Mouse (Mus musculus) CD4-positive, CD25-positive, alpha-beta regulatory T cell, adult 9 weeks (primary cell): ENCODE measurements around the gene Lpcat4. TPM values are rescaled to one million over a fixed set of nuclear protein-coding genes. Genes with fewer than 3 reads are reported as not detected.

Experiments
- polyA plus RNA-seq: library from polyadenylated mRNA; unstranded; fragments of 100-300 nt; shearing (Covaris generic); gene quantifications from one replicate; pipeline ENCODE4 v1.2.1, GENCODE M21; 2017

Gene Lpcat4
- 45.2 TPM for polyA plus RNA-seq

DNA sequence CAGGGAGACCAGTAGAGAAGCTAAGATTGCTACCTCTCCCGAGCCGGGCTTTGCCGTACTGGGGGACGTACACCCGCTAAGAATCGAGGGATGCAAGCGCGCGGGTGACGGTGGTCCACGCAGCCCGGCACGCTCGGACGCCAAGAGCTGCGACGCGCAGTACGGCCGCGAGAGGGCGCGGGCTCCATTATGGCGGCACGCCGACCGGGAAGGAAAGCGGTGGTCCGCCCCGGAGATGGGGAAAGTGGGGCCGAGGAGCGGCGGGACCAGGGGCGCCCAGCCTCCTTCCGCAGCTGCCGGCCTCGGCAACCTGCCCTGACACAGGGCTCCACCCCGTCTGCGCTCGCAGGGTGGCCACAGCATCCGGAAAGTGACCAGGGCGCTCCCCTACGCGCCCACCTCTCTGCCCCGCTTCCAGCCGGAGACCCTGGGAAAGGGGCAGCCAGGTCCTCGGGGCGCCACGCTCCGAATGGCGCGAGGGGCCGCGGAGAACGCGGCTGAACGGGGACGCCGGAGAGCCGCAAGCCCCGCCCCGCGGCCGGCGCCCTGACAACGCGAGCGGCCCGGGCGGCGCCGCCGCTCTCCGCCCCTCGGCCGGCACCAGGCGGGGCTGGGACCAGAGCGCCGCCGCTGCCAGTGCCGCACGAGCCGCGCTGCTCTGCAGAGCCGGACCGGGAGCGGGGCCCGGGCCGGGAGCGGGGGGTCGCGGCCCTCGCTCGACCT lies at the start of gene Lpcat4:
Gene Lpcat4, plus strand, starts transcription at position 257 of the 723 bp plus-strand sequence.

DNA sequence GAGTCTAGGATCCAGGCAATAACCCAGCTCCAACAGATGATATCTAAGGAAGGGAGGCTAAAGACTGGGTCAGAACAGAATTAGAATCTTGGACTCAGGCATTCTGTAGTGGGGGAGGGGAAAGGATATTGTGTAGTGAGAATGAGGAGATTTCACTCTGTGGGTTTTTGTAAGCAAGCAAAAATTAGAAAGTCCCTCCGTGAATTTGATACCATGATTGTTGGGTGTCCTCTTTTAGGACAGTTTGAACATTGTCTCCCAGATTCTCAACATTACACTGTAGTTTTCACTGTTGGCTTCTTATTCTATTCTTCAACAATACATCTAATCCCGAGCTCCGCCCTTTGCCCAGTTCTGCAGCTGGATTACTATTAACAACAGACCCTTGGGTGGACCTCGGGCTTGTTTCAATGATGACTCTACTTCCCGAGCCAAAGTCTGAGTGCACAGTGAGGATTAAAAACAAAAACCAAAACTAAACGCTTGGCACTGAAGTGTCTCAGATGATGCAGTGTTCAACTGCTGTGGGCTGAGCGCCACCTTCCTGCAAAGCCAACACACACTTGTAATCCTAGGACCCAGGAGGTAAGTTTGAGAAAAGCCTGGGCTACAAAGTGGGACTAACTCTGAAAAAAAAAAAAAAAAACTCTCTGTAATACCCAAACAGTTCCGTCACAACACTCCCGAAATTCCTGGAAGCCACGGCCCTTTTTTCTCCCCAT lies 20.1 kb downstream of the Lpcat4 start, which contains the start of gene Nutm1:
Gene Nutm1, minus strand, starts transcription at position 51 of the 722 bp plus-strand sequence.

DNA sequence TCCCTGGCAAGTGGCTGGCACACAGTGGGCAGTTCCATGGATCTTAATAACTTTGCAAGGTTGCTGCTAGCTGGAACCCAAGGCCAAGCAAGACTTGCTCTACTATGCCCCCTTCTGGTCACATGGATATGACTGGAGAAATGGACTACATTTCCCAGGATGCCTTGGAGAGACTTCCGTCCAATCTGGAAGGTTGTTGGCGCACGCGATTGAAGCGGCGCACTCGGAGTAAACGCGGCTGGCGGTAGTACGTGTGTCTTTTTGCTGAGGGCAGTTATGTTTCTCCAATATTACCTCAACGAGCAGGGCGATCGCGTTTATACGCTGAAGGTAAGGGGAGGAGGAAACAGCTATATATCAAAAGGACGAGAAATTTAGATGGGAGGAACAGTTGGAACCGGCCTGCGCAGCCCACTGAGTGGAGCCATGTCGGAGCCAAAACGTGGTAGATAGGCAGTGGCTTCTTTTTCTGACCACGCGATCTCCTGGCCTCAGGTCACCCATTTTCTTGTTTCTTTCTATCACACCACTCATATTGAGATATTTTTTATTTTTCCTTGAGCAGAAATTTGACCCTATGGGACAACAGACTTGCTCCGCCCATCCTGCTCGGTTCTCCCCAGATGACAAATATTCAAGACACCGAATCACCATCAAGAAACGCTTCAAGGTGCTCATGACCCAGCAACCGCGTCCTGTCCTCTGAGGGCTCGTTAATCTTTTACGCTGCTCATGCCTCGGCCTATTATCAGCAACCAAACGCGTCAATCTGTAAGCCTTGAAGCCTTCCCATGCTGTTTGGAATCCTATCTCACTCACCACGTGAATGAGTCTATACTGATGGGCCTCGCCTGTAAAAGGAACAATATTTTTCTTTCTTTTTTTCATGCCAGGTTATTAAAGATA lies 22.7 kb downstream of the Lpcat4 start, which contains the start of gene Nop10:
Gene Nop10, plus strand, starts transcription at position 179 of the 906 bp plus-strand sequence.

DNA sequence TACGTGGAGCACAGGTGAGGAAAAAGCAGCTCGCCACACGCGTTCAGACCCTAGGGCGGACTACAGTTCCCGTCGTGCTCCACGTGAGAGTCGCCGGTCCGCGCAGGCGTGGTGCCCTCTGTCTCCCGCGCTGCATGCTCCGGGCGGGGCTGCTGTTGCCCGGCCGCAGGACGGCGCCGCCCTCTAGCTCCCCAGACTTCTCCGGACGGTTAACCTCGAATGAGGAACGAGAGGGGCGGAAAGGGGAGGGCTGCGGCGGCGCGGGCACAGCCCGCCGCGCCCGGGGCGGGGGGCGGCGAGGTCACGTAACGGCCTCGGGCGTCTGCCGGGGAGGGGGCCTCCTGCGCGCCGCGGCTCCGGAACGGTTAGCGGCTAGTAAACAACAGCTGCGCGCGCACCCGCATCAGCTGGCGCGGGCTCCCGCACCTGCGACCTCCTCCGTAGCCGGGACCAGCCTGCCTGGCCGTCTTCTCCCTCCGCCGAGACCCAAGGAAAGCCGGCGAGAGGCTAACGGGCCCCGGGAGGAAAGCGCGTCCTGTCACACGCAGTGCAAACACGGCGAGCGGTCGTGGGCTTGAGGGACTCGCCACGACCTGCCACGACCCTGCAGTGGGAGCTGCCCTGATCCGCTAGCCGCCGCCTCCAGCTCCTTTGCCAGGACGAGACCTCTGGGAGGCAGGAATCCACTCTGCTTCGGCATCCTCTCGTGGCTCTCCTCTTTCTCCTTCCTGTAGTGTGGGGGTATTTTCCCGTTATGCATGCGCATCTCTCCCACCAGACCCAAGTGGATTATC lies 26.4 kb downstream of the Lpcat4 start, which contains the start of gene Slc12a6:
Gene Slc12a6, plus strand, starts transcription at position 378 of the 794 bp plus-strand sequence.

DNA sequence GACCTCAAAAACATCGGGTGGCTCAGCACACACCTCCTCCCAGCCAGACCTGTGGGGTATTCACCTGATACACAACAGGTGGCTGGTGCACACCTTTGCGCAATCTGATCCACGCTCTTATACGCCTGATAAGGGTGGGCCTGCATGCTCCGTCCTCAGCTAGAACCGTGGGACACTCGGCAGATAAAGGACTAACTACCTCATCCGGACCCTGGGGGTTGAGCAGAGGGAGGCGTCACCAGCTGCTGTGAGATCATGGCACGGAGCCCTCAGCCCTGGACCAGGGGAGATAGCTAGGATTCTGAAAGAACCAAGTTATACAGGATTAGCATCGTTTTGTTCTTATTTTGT lies 26.9 kb downstream of the Lpcat4 start, which contains the start of gene Gm21985:
Gene Gm21985, plus strand, starts transcription at position 73 of the 351 bp plus-strand sequence.

Other genes with a start within 250 kb of the Lpcat4 start
- not detected for gene Olfr1309, start 249.2 kb upstream of the Lpcat4 start, polyA plus RNA-seq
- gene Olfr1310, start 226.8 kb upstream of the Lpcat4 start, polyA plus RNA-seq: not detected
- not detected for gene Olfr1311, start 215.1 kb upstream of the Lpcat4 start, polyA plus RNA-seq
- gene Olfr1312, start 189.2 kb upstream of the Lpcat4 start, polyA plus RNA-seq: 0.06 TPM
- not detected for gene Olfr1313, start 161.6 kb upstream of the Lpcat4 start, polyA plus RNA-seq
- not detected for gene Olfr1314, start 142.7 kb upstream of the Lpcat4 start, polyA plus RNA-seq
- gene Olfr1315-ps1, start 124.0 kb upstream of the Lpcat4 start, polyA plus RNA-seq: not detected
- gene Olfr1316, start 104.5 kb upstream of the Lpcat4 start, polyA plus RNA-seq: not detected
- gene Olfr1317, start 99.1 kb upstream of the Lpcat4 start, polyA plus RNA-seq: not detected
- not detected for gene Olfr1318, start 85.3 kb upstream of the Lpcat4 start, polyA plus RNA-seq
- gene Nutm1, start 19.8 kb downstream of the Lpcat4 start, polyA plus RNA-seq: not detected
- 184 TPM for gene Nop10, start 22.5 kb downstream of the Lpcat4 start, polyA plus RNA-seq
- 82.9 TPM for gene Slc12a6, start 26.4 kb downstream of the Lpcat4 start, polyA plus RNA-seq
- not detected for gene Gm21985, start 26.8 kb downstream of the Lpcat4 start, polyA plus RNA-seq
- gene Emc4, start 128.6 kb downstream of the Lpcat4 start, polyA plus RNA-seq: 107 TPM
- gene Katnbl1, start 139.7 kb downstream of the Lpcat4 start, polyA plus RNA-seq: 26.2 TPM
- gene Emc7, start 215.5 kb downstream of the Lpcat4 start, polyA plus RNA-seq: 23.1 TPM
- gene Chrm5, start 241.3 kb downstream of the Lpcat4 start, polyA plus RNA-seq: not detected